Mouse (Mus musculus): ENCODE data around the gene Cldn14.

Cldn14 gene

DNA sequence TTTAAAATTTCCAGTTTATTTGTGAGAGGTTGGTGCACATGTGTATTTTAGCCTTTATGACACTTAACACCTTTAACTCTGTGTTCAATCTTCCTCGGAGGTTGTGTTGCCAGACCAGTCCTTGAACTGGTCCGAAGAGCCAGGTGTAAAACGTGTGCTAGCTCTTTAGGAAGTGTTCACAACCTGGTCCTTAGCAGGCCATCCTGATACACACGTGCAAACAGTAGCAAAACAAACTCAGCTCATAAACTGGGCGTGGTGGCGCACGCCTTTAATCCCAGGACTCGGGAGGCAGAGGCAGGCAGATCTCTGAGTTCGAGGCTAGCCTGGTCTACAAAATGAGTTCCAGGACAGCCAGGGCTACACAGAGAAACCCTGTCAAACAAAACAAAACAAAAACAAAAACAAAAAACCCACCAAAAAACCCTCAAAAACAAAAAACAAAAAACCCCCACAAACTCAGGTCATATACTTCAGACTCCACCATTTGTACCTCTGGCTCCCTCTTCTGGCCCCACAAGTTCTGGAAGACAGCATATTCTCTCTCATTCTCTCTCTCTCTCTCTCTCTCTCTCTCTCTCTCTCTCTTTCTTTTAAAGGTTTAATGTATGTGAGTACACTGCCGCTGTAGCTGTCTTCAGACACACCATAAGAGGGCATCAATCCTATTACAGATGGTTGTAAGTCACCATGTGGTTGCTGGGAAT, 65.7 kb downstream of the Cldn14 start:
- DNase-seq, result no peak

DNA sequence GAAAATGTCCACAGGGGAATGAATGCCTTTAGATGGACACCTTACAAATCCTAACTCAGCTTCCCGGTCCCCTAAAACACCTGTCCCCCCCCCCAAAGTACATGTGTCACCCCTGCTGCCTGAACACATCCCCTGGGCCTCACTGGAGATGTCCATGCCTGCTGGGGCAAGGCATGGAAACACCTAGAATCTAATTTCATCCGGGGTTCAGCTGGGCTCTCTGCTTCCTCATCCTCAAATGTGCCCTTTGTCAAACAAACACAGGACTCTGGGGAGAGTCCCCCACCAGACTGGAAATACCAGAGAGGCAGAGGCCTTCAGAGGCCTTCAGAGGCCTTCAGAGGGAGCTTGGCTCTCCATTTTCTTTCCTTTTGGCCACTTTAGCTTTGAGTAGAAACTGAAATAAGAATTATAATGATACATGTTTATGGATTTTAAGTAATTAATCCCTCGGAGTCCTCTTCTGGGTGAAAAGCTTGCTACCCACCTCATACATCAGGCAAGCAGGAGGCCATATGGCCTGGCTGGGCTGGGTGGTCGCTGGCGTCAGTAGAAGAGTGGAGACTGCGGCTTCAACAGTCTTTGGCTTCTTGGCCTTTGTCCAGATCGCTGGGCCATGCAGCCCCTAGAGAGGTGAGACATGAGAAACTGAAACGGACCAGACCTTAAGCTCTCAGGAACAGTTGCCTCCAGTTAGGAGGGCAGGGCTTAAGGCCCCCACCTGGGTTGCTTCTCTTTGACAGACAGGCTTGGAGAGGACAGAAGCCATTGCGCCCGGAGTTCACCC, 66.7 kb downstream of the Cldn14 start:
- no peak for DNase-seq

DNA sequence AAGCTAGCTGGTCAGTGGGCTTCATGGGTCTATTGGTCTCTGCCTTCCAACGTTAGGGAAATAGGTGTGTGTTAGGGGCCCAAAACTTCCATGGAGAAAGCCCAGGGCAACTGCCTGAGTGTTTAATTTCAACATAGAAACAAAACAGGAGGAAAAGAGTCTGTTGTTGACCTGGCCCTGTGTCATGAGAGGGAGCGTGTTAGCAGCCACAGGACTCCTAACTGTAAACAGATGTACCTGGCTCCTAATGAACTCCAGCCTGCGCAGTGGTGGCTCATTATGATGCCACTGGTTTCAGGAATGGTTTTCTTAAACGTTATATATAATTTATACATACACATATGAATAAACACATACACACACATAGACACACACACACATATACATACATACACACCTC, 68.7 kb downstream of the Cldn14 start:
- DNase-seq, result no peak

DNA sequence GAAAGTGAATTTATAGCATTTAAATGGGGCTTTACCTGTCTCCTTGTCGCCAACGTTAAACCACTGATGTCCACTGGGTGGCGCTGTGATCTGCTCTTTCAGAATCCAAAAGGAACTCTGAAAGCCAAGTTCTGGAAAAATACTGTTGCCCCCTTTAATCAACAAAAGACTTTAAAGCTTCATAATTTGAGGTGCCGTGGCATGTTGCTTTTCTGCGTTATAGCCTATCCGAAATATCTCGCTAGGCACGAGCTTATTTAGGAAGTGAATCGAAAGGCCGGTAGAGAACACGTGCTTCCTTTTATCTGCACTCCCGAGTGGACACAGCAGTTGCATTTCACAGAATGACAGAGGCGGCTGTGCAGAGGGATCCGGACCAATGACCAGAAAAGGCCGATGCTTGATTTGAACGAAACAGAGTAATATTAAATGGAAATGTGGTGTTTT, 70.2 kb downstream of the Cldn14 start:
- no peak for DNase-seq

DNA sequence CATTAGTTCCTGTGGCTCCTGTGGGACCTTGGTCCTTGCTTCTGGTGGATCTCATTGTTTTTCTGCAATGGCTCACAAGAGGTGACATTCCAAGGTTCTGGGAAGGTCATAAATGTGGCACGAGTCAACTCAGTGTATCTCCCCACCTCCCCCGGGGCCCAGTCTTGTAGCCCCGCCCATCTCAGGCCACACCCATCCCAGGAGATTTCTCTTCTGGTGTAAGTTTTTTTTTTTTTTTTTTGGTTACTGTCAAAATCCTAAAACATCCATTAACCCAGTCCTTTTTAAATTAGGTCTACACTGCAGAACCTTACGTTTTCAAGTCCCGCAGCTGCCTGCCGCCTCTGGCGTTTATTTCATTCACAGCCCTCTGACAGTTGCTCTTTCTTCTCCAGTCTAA, 73.6 kb downstream of the Cldn14 start:
- no peak for DNase-seq

DNA sequence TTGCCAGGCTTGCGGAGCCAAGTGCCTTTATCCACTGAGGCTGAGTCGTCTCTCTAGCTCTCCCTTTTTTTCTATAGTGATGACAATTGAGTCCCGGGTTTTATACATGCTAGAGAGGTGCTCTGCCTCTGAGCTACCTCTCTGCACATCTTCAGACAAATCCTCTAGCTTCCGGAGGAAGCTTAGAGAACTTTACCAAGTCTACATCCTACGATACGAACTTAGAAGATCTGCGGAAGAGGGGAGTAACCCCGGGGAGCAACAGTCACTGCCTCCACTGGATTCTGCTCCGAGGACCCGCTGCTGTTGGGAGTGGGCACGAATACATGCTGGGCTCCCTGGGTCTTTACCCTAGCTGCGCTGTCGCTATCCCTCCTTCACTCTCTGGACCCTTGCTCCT, 74.0 kb downstream of the Cldn14 start:
- no peak for DNase-seq

DNA sequence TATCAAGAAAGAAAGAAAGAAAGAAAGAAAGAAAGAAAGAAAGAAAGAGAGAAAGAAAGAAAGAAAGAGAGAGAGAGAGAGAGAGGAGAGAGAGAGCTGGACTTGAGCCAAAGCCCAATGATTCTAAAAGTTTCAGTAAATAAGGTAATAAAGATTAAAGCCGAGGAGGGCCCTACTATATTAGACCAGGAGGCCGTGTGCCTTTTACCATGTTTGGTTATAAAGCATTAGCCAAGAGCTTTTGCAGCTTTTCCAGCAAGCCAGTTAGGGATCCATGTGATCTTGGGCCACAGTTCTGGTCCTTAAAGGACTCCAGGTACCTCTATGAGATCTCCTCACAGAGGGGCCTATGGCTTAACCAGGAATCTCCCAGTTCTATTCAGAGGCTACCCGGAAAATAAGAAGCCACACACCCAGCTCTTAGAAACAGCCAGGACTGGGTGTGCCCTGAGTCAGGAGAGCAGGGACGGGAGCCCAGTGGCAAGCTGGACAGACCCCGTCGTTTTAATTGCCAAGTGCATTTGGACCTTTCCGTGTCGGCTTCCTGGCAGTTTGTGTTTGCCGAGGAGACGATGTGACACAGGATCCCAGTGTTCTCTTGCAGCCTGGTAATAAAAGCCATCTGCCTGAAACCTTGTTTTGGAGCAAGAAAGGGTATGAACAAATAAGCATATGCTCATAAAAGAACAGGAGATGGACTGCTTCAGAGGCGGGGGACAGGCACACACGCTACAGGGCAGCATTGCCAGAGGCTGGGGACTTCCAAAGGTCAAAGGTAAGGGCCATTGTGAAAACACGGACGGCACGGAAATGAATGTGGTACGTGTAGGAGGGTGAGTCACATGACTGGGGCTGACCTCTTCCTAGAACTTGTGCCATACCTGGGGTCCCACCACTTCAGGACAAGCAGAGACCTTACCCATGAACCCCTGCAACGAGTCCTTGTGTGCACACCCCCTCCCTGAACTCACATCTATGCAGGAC, 76.2 kb downstream of the Cldn14 start:
- DNase-seq, result no peak

DNA sequence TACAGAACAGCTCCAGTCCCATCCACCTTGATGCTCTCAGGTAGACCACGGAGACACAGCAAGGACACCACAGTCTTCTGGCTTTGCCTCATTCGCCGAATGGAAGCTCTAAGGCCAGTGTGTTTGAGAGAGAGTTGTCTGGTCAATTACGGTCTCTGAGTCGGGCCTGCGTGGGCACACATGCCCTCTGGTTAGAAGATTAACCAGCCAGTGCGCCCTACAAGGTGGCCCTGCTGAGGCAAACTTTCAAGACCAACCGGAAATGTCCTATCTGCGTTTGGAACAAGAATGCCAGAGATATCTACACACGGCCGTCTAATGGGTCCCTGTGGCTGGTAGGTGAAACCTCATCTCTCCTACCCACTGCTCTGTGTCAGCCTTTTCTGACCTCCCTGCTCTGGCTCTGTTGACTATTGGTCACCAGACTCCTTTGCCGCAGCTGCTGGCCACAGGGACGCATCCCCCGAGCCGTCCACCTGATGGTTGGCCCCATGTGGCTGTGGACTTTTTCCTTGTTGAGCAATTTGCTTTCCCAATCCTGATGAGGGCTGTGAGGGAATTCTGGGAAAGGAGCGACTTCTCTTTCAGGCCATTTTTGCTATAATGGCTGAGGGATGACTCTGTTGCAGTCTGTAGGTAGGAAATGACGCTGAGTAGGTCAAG, 79.1 kb downstream of the Cldn14 start:
- DNase-seq, result no peak

DNA sequence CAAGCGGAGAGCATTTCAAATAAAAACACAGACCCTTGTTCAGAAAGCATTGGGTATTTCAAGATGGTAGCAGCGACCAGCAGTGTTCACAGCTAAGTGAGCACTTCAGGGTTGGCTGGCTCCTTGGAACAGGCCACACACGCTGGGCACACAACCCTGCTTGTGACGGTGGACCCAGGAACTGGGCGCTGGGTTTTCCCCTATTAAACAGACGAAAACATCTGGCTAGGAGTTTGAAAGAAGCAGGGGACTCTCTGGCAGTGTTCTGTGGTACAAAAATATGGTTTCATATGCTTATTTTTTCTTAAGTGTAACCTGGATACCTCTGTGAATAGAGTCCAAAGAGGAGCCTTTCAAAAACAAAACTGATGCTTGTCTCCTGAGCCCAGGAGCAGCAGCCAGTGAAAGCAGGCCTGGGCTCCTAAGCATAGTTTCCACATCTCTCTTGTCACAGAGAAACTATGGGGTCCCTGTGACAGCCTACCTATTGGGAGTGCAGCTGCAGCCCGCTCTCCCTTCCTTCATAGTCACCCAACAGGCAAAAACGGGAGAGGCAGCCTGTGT, 82.9 kb downstream of the Cldn14 start:
- no peak for DNase-seq

DNA sequence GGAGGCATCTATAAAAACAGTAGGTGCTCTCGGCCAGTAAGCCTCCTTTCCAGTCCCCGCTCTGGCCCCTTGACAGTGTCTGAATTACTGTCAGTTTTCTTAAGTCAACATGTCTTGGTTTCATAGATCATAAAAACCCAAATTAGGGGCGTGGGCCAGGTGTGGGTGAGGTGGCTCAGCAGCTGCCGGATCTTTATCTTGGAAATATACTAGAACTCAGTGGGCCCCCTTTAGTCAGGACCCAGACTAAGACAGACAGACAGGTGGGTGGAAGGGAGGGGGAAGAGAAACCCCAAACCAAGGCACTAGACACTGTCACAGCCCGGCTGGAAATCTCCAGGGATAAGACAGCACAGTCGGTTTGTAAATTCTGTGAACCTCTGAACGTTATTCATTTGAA, 84.8 kb downstream of the Cldn14 start:
- no peak for DNase-seq

DNA sequence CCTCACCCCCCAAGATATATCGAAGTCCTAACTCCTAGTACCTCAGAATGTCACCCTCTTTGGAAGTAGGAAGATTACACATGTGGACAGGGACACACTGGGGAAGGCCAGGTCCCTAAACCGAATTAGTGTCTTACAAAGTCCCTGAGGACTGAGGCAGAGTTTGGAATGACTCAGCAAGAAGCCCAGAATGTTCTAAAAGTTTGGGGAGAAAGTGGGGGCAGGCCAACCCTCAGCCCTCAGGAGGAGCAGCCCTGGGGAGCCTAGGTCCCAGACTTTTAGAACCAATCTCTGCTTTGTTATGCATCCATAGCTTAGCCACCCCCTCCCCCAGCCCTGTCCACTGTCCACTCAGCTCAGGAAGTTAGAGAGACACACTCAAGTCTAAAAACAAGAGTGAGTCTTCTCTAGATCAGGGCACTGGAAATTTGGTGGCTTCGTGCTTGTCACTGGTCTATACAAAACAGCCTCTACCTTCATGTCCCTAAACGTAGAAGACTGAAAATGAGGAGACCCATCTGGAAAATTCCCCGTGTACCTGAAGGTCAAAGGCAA, 85.7 kb downstream of the Cldn14 start:
- no peak for DNase-seq

DNA sequence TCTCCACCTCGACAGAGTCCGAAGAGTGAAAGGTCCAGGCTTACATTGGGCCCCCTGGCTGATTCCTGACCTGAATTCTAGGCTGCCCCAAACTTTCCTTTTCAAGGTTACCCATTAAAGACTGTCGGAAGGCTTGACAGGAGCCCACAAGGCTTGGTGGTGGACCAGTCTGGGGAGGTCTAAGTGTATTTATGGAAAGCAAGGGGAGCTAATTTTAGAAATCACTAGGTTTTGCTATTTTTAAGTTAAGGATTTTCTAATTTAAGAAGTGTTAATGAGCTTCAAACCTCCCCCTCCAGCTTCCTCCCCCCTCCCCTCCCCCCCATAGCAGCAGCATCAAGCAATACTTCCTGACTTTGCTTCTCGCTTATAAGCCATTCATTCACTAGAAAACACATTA, 88.0 kb downstream of the Cldn14 start:
- no peak for DNase-seq

DNA sequence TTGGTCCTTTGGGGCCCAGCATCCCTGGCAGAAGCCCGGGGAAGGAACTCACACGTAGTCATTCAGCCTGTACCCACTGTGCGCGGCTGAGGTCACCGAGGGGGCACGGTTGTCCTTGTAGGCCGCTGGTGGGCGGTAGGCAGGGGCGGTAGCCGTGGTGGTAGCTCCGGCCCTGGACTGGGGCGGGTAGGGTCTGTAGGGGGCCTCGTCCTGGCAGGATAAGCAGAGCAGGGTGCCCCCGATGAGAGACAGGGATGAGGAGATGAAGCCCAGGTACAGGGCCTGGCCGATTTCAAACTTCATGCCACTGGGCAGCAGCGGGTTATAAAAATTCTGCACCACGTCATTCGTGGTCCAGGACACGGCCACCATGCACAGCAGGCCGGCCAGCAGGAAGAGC, 89.4 kb downstream of the Cldn14 start:
- DNase-seq, result no peak

DNA sequence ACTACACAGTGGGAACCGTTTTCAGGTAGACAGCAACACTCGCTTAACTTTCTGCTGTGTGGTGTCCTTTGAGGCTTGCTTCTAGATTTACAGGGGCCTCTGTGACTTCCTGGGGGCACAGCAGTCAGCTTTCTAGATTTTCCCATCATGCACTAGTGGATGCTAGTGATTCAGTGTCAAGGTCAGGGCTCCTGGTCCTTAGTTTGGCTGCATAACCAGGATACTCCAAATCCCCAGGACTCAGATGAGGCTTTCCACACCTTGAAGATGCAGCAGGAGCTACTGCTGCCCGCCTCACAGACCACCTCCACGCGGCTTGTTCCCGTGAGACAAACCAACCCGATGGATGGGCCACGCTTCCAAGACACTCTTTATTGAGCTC, 90.0 kb downstream of the Cldn14 start:
- no peak for DNase-seq

DNA sequence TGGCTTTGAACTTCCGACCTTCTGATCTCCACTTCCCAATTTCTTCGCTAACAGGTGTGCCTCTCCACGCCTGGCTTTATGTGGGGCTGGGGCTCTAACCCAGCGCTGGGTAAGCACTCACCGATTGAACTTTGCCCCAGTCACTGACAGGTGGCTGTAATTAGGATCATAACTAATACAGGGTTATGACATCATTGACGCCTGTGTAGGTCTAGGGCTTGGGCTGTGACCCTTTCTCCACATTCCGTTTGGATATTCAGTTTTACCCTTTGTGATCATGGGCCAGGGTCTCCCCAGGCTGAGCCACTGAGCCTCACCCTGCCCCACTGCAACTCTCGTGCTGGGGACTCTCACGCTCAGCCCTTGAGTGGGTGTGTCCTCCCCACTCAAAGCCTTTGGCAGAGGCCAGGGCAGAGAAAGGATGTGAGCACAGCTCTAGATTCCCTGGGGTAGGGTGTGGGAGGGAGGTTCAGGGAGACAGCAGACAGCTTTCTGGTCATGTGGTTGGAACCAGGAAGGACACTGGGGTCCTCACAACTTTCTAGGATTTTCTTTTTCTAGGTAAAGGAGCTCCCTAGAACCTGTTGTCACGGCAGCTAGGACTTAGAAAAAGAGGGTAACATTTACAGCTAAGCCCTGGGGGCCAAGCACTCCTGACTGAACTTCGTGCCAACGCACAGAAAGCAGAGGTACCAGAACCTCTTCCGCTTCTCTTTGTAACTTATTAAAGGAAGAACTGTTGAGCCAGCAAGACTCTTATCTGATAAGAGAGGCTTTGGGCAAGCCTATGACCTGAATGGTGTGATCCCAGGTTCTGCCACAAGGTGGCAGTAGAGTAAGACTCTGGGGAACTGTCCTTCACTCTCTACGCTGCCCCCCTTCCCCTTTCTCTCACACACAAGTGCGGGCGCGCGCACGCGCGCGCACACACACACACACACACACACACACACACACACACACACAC, 90.6 kb downstream of the Cldn14 start:
- peak; percentile 73 for DNase-seq

DNA sequence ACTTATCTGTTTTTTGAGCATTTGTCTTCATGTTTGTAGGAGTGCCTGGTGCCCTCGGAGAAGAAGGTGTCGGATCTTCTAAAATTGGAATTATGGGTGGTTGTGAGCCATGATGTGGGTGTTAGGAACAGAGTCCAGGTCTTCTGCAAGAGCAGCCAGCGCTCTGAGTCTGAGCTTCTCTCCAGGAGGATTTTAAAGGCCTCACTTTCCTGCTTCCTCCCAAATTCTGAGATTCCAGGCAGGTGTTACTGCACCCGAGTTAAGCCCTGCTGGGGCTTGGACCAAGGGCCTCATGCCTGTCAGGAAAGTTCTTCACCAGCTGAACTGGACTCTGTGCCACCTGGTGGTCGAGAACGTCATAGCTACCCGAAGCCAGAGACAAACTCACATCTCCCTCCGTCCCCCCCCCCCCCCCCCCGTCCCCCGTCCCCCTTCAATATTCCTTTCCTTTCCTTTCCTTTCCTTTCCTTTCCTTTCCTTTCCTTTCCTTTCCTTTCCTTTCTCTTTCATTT, 93.2 kb downstream of the Cldn14 start:
- DNase-seq, result no peak

DNA sequence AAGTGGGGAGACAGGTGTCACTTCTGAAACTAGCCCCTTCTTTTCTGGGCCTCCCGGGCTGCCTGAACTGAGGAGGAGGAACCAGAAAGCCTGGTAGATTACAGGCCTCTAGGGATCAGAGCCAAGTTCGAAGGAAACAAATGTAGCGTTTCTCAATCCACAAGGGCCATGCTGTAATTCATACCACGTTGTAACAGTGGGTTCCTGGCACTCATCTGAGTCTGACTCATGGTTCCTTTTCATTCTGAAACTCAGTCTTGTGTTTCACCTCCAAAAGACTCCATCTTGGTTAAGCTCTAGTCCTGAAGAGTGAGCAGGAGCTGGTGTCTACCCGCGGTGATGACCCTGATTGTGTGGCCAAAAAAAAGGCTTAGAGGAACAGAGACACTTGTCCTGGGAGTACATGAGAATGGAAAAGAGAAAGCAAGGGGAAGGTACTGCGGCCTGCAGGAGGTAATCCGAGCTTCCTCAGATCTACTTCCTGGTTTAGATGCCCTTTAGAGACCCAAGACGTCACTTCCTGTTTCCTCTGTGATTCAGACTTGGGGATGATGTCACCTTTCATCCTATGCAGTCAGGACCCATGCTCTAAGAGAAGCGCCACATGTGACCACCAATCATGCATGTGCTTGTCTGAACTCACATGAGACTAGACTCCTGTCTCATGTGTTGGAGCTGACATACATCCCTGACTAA, 94.6 kb downstream of the Cldn14 start:
- peak; percentile 42 for DNase-seq

DNA sequence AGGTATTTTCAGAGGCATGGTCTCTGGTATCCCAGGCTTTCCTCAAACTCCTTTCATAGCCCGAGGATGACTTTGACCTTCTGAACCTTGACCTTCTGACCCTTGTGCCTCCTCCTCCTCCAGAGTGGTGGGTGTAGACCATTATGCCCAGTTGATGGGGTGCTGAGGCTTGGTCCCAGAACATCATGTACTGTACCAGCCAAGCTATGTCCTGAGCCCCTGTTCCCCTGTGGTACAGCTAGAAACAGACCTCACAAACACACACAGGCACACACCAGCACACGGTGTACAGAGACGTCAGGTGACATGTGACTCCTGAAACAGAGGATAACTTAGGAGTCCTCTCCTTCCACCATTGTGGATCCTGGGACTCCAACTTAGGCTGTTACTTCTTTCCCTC, 95.8 kb downstream of the Cldn14 start:
- no peak for DNase-seq

DNA sequence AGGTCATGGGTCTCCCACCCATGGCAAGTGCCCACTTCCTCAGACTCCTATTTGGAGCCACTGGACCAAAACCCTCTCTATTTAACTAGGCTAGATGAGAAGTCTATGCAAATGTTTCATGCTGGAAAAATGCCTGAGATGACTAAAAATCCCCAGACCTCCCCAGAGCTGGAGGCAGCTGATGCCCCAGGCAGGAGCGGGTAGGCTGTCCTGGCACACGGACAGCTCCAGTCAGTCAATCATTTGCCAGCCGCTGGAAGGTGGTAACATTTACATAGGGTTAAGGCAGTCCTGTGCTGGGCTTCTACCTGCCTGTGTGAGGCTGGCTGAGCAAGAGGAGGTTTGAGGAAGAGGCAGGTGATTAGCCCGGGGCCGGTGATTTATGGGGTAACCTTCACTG, 96.5 kb downstream of the Cldn14 start:
- DNase-seq, result no peak

Data from layer of hippocampus, adult 9-11 months (tissue).